Mouse (Mus musculus): ENCODE measurements around the gene Pla2g12a. TPM values are rescaled to one million over a fixed set of nuclear protein-coding genes. Genes with fewer than 3 reads are reported as not detected.

Pla2g12a gene
- total RNA-seq, 4 experiments from 2014 or later = 43.8 to 66.6 (median 45.6) TPM

Other genes starting within 250 kb of the Pla2g12a start
- 1 to 10 TPM; 1.9 to 5.6 (median 2.7) TPM for gene Egf, start 123.3 kb upstream of the Pla2g12a start, total RNA-seq (2022)
- not detected for gene Lrit3, start 74.6 kb upstream of the Pla2g12a start, total RNA-seq (2022)
- gene Rrh, start 56.0 kb upstream of the Pla2g12a start, total RNA-seq (2022) = under 1 TPM in 1 of 4 experiments, not detected in 3; 0.25 TPM
- gene Gar1, start 47.2 kb upstream of the Pla2g12a start, total RNA-seq (2022) = 10 to 100 TPM; 15.1 to 22.7 (median 21.6) TPM
- 1 to 10 TPM in 3 of 4 experiments, under 1 TPM in 1; 0.82 to 1.6 (median 1.1) TPM for gene Cfi, start 42.7 kb upstream of the Pla2g12a start, total RNA-seq (2022)
- 10 to 100 TPM in 3 of 4 experiments, 1 to 10 TPM in 1; 8.9 to 16.8 (median 11.6) TPM for gene Casp6, start 22.8 kb downstream of the Pla2g12a start, total RNA-seq (2022)
- gene Mcub, start 91.6 kb downstream of the Pla2g12a start, total RNA-seq (2022) = 1 to 10 TPM; 1.1 to 2.5 (median 1.6) TPM
- gene Sec24b, start 182.9 kb downstream of the Pla2g12a start, total RNA-seq (2022) = 10 to 100 TPM; 25.0 to 32.3 (median 27.4) TPM

All from heart, adult 8-10 months (tissue).